In the genomic region with DNA sequence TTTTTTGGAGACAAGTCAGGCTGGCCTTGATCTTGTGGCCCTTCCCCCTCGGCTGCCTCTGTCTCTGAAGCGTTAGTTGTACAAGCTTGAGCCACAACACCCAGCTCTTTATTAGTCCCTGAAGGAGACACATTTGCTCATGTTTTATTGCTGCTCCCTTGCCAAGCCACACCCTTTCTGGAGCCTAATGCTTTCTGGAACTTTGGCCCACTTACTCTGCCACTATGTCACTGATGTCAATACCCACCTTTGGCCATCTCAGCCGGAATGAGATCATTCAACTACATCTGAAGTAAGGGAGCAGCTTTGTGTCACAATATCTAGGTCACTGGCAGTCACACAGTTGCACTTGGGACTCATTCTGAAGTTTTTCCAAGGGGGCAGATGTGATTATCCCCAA, we compare ENCODE assay signal across 10 mouse cellular contexts.
DNase-seq lines count a peak whose midpoint lies in the region; ATAC-seq lines count a peak whose summit lies in the region.
"Had no signal": no experiment of that assay in that cellular context is flagged by ENCODE, and none has a peak within 500 bp of the region (broad histone marks: within the 10 kb centered on the region; RNA-seq: fewer than 3 reads in every experiment).

No protein-coding gene starts in this region.

- DNase-seq in ovary, adult 18-20 months (ENCODE audit: low spot score), result peak; percentile 52
- DNase-seq in ovary, postnatal 10 days (ENCODE audit: low spot score), result no peak
- DNase-seq in heart, adult 9 months (ENCODE audit: low spot score in 2 of 2), result peak; percentile 60 to 79
- DNase-seq in liver, result peak; percentile 27
- peak; percentile 35 for DNase-seq in testis, postnatal 14 days (ENCODE audit: low spot score)
- no peak for DNase-seq in right cerebral cortex, postnatal 10 days (ENCODE audit: low spot score in 2 of 2)
- no peak for DNase-seq in B cell, adult 2 months

- H3K9ac ChIP-seq in midbrain, embryonic 16.5 days (ENCODE audit: low read depth, low read length), result no peak overlapping the region
- H3K9ac ChIP-seq: limb, embryonic 13.5 days had no signal

- H3K27me3 ChIP-seq in midbrain, embryonic 16.5 days (ENCODE audit: control insufficient read depth, insufficient read depth, low read depth, low read length), result no peaks in the 10 kb centered on the region
- H3K27me3 ChIP-seq: limb, embryonic 13.5 days had no signal

- WGBS in midbrain, embryonic 16.5 days, result 87% methylated on average over 3 of the region's 3 CpGs

- ATAC-seq in midbrain, embryonic 16.5 days, result no peak

- H3K9me3 ChIP-seq in midbrain, embryonic 16.5 days (replicated peaks; ENCODE audit: control insufficient read depth, low read length, poor library complexity, severe bottlenecking), result no peaks in the 10 kb centered on the region
- H3K9me3 ChIP-seq: G1E; limb, embryonic 13.5 days had no signal

- H3K36me3 ChIP-seq in midbrain, embryonic 16.5 days (ENCODE audit: control insufficient read depth, insufficient read depth, low read length), result no peaks in the 10 kb centered on the region
- H3K36me3 ChIP-seq: G1E; limb, embryonic 13.5 days had no signal

- H3K4me3 ChIP-seq in midbrain, embryonic 16.5 days (ENCODE audit: low read depth, low read length), result no peak overlapping the region
- H3K4me3 ChIP-seq: limb, embryonic 13.5 days had no signal

- H3K4me2 ChIP-seq in midbrain, embryonic 16.5 days (ENCODE audit: low read length), result no peak overlapping the region
- H3K4me2 ChIP-seq: limb, embryonic 13.5 days had no signal

- H3K4me1 ChIP-seq in midbrain, embryonic 16.5 days (ENCODE audit: control insufficient read depth, insufficient read depth, low read length), result no peaks in the 10 kb centered on the region

- H3K27ac ChIP-seq in midbrain, embryonic 16.5 days (ENCODE audit: low read length), result no peak overlapping the region
- H3K27ac ChIP-seq: limb, embryonic 13.5 days had no signal

Comparison
In these comparisons a context has a peak if more than half of its experiments do, and no peak if none do; other contexts are left out.
1. DNase-seq: peak in ovary, adult 18-20 months (single experiment), heart, adult 9 months (2 of 2), liver (single experiment) and testis, postnatal 14 days (single experiment); none in ovary, postnatal 10 days (single experiment), right cerebral cortex, postnatal 10 days (0 of 2) and B cell, adult 2 months (0 of 2).